Mouse (Mus musculus) kidney, postnatal 4 days (tissue): ENCODE data around the gene 1810024B03Rik.
"Not testable (repeated sequence)": the region's sequence is repeated elsewhere in the genome, so short reads cannot be mapped to it uniquely, and the experiment has no call there.

ENCODE experiments used
- DNase-seq, 2 experiments: peaks; one replicate each; pipeline ENCODE4 v3.0.0; 2021; ENCODE audit warnings: mixed read lengths in 2 of 2

1810024B03Rik gene

GRCm38 (mm10) chr2:127166261-127166660 lies 41.8 kb downstream of the 1810024B03Rik start:
- not testable (repeated sequence) for DNase-seq

GRCm38 (mm10) chr2:127165675-127166074 lies 42.4 kb downstream of the 1810024B03Rik start:
- DNase-seq = no peak

- no peak for DNase-seq
Measured at GRCm38 (mm10) chr2:127145699-127146098, 62.4 kb downstream of the 1810024B03Rik start.

GRCm38 (mm10) chr2:127143158-127144063 lies 64.7 kb downstream of the 1810024B03Rik start, which contains the start of gene Itpripl1:
Itpripl1 (minus strand) TSS chr2:127143442.
- peak; percentile 83 to 89 for DNase-seq

- peak; percentile 20 to 34 for DNase-seq
Measured at GRCm38 (mm10) chr2:127142577-127143157, 65.4 kb downstream of the 1810024B03Rik start.

- DNase-seq = peak in 1 of 2 experiments; percentile 20
Measured at GRCm38 (mm10) chr2:127142031-127142430, 66.0 kb downstream of the 1810024B03Rik start.

GRCm38 (mm10) chr2:127140011-127140410 lies 68.1 kb downstream of the 1810024B03Rik start:
- no peak for DNase-seq

- DNase-seq = no peak
Measured at GRCm38 (mm10) chr2:127139605-127140004, 68.5 kb downstream of the 1810024B03Rik start.

GRCm38 (mm10) chr2:127139094-127139493 lies 69.0 kb downstream of the 1810024B03Rik start:
- no peak for DNase-seq

GRCm38 (mm10) chr2:127138449-127138848 lies 69.6 kb downstream of the 1810024B03Rik start:
- no peak for DNase-seq

- no peak for DNase-seq
Measured at GRCm38 (mm10) chr2:127137838-127138420, 70.2 kb downstream of the 1810024B03Rik start.

GRCm38 (mm10) chr2:127136979-127137378 lies 71.1 kb downstream of the 1810024B03Rik start:
- peak; percentile 69 to 79 for DNase-seq
